Mouse (Mus musculus) kidney, postnatal 36 days (tissue): Measurements from ENCODE around the gene E130308A19Rik.

Source experiments
- DNase-seq, 2 experiments: peaks; one replicate each; pipeline ENCODE4 v3.0.0; 2021 to 2022; ENCODE audit warnings: mixed read lengths in 2 of 2

Gene E130308A19Rik

DNA sequence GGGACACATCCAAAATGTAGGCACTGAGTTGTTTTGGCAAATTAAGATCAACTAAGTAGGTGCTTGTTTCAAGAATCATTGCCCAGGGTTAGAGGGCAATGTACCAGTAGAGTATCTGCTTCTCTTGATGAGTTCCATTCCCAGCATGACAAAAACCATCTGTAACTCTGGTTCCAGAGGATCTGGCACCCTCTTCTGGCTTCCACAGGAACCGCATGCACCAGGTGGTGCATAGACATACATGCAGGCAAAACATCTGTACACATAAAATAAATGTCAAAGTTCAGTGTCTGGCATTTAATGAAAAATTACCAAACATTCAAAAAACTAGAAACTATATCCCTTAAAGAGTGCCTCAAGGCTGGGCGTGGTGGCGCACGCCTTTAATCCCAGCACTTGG, 113.3 kb downstream of the E130308A19Rik start:
- peak in 1 of 2 experiments; percentile 27 for DNase-seq

DNA sequence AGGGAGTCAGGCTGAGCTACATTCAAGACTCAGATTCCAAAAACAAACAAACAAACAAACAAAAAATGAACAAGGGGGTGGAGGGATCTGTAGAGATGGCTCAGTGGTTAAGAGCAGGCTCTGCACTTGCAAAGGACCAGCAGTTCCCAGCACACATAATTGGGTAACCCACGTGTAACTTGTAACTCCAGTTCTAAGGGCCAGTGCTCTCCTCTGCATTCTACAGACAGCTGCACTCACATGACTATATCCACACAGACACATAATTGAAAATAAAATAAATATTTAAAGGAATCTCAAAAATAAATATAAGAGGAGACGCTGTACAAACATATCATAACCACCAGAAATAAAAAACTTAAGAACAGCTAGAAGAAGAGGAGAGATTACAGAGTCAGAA, 113.9 kb downstream of the E130308A19Rik start:
- no peak for DNase-seq

GRCm38 (mm10) chr4:59753491-59754140, 127.6 kb downstream of the E130308A19Rik start:
- DNase-seq = peak; percentile 34 to 55

GRCm38 (mm10) chr4:59756332-59757082, 130.5 kb downstream of the E130308A19Rik start:
- peak; percentile 80 to 81 for DNase-seq

- DNase-seq = peak; percentile 45 to 56
Observed at GRCm38 (mm10) chr4:59757452-59758435, 131.7 kb downstream of the E130308A19Rik start.

- DNase-seq = no peak
Observed at GRCm38 (mm10) chr4:59760016-59760415, 134.0 kb downstream of the E130308A19Rik start.

- DNase-seq = peak; percentile 49 to 78
Observed at GRCm38 (mm10) chr4:59760636-59761364, 134.8 kb downstream of the E130308A19Rik start.

DNA sequence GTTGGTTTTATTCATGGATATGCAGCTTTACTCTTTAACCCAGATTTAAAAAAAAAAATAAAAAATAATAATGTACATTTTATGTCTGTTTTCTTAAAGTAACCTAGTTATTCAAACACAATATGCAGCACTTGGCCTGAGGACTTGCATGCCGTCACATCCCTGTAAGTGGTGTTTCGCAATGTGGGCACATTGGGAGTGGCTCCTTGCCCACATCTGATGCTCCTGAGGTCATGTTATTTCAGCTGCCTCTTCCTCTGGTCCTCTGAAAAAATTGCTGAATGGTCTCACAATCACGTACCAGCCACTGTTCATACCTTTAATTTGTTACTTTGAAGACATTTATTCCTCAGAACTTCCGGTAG, 135.3 kb downstream of the E130308A19Rik start:
- peak in 1 of 2 experiments; percentile 10 for DNase-seq

GRCm38 (mm10) chr4:59764950-59765349, 138.9 kb downstream of the E130308A19Rik start:
- DNase-seq = no peak

GRCm38 (mm10) chr4:59765385-59766005, 139.5 kb downstream of the E130308A19Rik start:
- peak; percentile 19 to 50 for DNase-seq

DNA sequence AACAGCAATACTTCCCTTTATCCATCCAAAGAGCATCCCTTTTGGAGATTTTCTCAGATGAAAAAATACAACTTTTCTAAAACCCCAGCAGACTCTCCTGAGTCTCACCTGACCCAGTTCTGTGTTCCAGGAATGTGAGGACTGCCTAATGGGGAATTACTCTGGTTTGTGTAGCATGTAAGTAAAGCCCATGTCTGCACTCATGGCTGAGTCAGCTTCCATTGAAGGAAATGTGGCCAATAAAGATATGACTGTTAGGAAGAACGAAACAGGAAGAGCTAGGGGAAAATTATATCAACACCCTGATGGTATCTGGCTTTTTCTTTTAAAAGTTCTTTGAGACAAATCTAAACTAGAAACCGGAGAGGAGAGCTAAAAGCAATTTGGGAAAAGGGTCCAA, 141.7 kb downstream of the E130308A19Rik start:
- no peak for DNase-seq

GRCm38 (mm10) chr4:59772171-59772879, 146.3 kb downstream of the E130308A19Rik start:
- no peak for DNase-seq

DNA sequence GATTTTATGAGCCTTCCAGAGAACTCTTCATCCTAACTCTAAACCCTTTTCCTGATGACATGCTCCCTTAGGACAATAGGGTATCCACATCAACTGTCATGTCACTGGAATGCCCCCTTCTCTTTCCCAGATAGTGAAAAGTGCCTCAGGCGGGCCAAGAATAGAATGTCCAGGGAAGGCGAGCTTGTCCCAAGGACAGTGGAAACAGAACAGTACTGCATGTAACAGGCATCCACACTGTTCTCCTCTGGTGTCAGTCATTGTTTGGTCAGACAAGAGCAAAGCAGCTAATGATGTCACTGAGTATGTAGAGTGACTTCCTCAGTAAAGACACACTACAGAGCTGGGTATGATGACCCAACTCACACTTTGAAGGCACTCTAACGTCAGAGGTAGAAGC, 151.8 kb downstream of the E130308A19Rik start:
- no peak for DNase-seq

GRCm38 (mm10) chr4:59780568-59780967, 154.6 kb downstream of the E130308A19Rik start:
- DNase-seq = peak; percentile 41 to 45

GRCm38 (mm10) chr4:59782853-59783684, 157.1 kb downstream of the E130308A19Rik start:
- peak in 1 of 2 experiments; percentile 16 for DNase-seq

- DNase-seq = peak; percentile 97 to 98
Observed at GRCm38 (mm10) chr4:59783685-59784279, 157.8 kb downstream of the E130308A19Rik start.

GRCm38 (mm10) chr4:59785412-59785811, 159.4 kb downstream of the E130308A19Rik start:
- DNase-seq = no peak

DNA sequence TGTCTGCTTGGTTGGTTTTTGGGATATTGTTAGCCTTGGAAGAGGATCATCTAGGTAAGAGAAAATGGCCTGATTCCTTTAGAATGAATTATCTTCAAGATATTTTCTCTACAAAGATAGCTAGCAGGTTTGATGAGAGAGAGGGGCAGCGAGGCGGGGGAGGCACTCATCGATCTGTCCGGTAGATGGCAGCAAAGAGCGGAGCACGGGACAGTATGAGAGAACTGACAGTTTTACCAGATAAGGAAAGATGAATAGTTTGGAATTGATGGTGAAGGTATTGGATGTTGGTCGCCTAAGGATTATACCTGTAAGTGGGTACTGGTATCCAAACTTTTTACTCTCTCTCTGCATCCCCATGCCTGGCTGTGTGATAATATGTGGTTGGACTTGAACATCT, 160.7 kb downstream of the E130308A19Rik start:
- peak; percentile 62 to 89 for DNase-seq

DNA sequence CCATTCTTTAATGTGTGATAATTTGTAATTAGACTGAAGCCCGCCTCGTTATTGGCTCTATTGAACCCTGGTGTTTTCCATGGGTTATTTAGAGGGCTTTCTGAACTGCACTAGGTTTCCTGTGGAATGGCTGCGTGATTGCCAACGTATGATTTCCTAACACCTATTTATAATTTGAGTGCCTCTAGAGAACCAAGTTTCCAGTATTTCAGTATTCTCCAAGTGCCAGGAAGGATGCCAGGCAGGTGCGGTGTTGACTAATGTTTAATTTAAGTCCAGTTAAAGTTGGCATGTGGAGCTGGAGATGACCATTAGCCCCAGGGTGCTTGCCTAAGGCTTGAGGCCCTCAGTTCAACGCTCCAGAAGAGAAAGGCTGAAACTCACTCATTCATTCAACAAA, 161.1 kb downstream of the E130308A19Rik start:
- peak; percentile 32 to 44 for DNase-seq

DNA sequence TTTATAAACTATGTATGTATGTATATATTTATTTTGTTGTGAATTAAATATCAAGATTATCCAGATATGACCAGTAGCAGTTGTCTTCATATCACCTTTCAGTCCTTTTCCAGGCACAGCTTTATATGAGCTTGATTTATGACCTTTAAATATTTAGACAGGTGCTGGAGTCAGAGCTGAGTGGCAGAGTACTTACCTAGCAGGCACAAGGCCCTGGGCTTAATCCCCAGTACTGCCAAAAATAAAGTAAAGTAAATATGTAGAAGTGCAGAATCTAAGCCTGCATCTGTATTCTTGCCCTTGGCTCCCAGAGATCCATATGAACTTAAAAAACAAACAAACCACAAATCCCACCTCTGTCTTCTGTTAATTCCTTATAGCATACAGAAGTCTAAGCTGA, 163.0 kb downstream of the E130308A19Rik start:
- DNase-seq = no peak
